Mouse (Mus musculus) hindbrain, embryonic 12.5 days (tissue): ENCODE measurements around the gene Lsm8. TPM values are rescaled to one million over a fixed set of nuclear protein-coding genes. Genes with fewer than 3 reads are reported as not detected.

Source experiments
- ATAC-seq: fragments of 200-750 bp; cut with Nextera tagmentation; 2 replicates; pipeline ENCODE4 v1.8.0; 2017; ENCODE audit warnings: moderate TSS enrichment; ENCODE audit not compliant: low FRiP score
- H3K27ac ChIP-seq: fragments of 300-500 bp; sonication (generic); 2 replicates; pipeline ENCODE4 v1.5.1; 2016; ENCODE audit warnings: mild to moderate bottlenecking
- H3K27me3 ChIP-seq: fragments of 300-500 bp; sonication (generic); 2 replicates; pipeline ENCODE4 v1.6.1; 2016; ENCODE audit warnings: mild to moderate bottlenecking
- H3K36me3 ChIP-seq: fragments of 300-500 bp; sonication (generic); 2 replicates; pipeline ENCODE4 v1.6.1; 2016; ENCODE audit warnings: mild to moderate bottlenecking
- H3K4me1 ChIP-seq: fragments of 300-500 bp; sonication (generic); 2 replicates; pipeline ENCODE4 v1.6.1; 2016
- H3K4me2 ChIP-seq: fragments of 300-500 bp; sonication (generic); replicated peaks from 2 replicates; pipeline ENCODE4 v1.6.1; 2016; ENCODE audit warnings: mild to moderate bottlenecking
- H3K4me3 ChIP-seq: fragments of 300-500 bp; sonication (generic); 2 replicates; pipeline ENCODE4 v1.5.1; 2016; ENCODE audit warnings: mild to moderate bottlenecking
- H3K9ac ChIP-seq: fragments of 300-500 bp; sonication (generic); 2 replicates; pipeline ENCODE4 v1.6.1; 2016; ENCODE audit warnings: mild to moderate bottlenecking, moderate library complexity
- H3K9me3 ChIP-seq: fragments of 300-500 bp; sonication (generic); replicated peaks from 2 replicates; pipeline ENCODE4 v1.6.1; 2016; ENCODE audit warnings: mild to moderate bottlenecking
- WGBS: fragments of 180-500 bp; shearing (Covaris S2); methylation state at CpG from one replicate; pipeline ENCODE4 v1.1.7; 2016; 5-methylcytosine and 5-hydroxymethylcytosine counted together
- polyA plus RNA-seq: library from polyadenylated mRNA; unstranded; fragments of >200 nt; fragmentation: Nextera tagmentation; extraction: Ambion mirVana; gene quantifications from 2 replicates; pipeline ENCODE4 v1.2.1, GENCODE M21; 2016

Lsm8 gene
- polyA plus RNA-seq, 1 experiment from 2014 or later: 166 TPM

DNA sequence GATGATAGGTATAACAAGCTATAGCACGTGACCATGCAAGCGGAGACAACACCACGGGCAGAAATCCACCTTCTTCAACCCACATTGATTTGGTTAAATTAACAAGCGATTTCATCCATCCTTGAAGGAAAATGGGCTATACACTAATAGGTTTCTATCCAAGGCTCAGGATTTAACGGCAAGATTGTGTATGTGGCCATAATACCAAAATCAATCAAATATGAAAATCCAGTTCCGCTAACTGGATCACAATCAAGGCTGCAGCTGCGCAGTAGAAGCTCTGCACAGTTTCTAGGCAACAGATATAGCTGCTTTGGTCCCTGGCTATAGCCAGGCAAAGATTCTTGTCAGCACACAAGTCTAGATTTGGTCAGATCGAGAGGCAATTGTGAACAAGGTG lies 17.6 kb downstream of the Lsm8 start, which contains the start of gene Ankrd7:
TSS of gene Ankrd7 (plus strand) at position 301 of the 400 bp plus-strand sequence.
- no peak for ATAC-seq
- 94% methylated on average over 8 of the region's 8 CpGs for WGBS
- Histone ChIP-seq H3K9me3 (no peaks in the 10 kb centered on the region), H3K36me3 (no peaks in the 10 kb centered on the region), H3K4me1 (no peaks in the 10 kb centered on the region), H3K4me2 (no peak within 1 kb of the TSS), H3K27ac (no peak within 1 kb of the TSS), H3K4me3 (no peak within 1 kb of the TSS), H3K9ac (no peak within 1 kb of the TSS), H3K27me3 (no peaks in the 10 kb centered on the region)

- Histone ChIP-seq H3K4me3 (no peak overlapping the region), H3K4me2 (no peak overlapping the region), H3K9me3 (no peaks in the 10 kb centered on the region), H3K27me3 (no peaks in the 10 kb centered on the region), H3K9ac (no peak overlapping the region), H3K36me3 (no peaks in the 10 kb centered on the region), H3K27ac (no peak overlapping the region), H3K4me1 (no peaks in the 10 kb centered on the region)
- WGBS: 73% methylated on average over 2 of the region's 2 CpGs
- ATAC-seq: no peak
These were observed 40.7 kb downstream of the Lsm8 start for GRCm38 (mm10) chr6:18889030-18889429.

DNA sequence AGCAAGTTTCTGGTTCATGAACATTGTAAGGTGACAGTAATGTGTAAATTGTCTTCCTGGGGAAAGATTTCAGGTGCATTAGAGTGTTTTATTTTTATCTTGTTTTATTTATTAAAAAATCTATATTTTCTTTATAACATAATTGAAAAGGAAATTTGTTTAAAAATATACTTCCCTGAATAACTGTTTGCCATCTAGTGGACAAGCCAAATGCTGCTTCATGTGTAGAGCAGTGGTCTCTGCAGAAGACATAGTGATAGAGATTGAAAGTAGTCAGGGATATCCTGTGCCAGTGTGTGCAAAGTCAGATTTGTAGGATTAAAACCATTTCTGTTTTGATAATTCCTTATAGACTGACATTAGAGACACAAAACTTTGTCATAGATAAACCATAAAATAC lies 45.8 kb downstream of the Lsm8 start:
- Histone ChIP-seq H3K36me3 (no peaks in the 10 kb centered on the region), H3K9ac (no peak overlapping the region), H3K4me3 (no peak overlapping the region), H3K9me3 (no peaks in the 10 kb centered on the region), H3K27me3 (no peaks in the 10 kb centered on the region), H3K4me1 (no peaks in the 10 kb centered on the region), H3K27ac (no peak overlapping the region), H3K4me2 (no peak overlapping the region)
- ATAC-seq: no peak

Other genes with a start within 250 kb of the Lsm8 start
- gene Ankrd7, start 17.7 kb downstream of the Lsm8 start, polyA plus RNA-seq: 0.20 and 0.31 TPM in 2 replicates